Mouse (Mus musculus): ENCODE measurements around the gene Adgrv1.

Gene Adgrv1

DNA sequence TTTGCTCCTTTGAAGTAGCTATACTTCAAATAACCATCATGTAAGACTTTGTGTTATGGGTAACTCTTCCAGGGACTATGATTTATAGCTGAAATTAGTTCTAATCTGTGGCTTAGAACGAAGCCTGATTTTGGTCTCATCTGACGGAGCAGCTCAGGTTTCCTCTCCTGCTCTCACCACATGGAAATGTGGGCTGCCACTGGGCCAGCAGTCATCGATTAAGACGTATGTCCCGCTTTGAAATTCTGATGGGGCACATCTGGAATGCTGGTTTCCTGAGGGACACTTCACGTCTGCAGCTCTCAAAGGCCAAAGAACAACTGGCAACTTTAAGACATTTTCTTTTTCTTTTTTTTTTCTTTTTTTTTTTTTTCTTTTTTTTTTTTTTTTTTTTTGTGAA, 207.8 kb downstream of the Adgrv1 start:
- no peak for DNase-seq (ENCODE audit: low read depth, low spot score)

DNA sequence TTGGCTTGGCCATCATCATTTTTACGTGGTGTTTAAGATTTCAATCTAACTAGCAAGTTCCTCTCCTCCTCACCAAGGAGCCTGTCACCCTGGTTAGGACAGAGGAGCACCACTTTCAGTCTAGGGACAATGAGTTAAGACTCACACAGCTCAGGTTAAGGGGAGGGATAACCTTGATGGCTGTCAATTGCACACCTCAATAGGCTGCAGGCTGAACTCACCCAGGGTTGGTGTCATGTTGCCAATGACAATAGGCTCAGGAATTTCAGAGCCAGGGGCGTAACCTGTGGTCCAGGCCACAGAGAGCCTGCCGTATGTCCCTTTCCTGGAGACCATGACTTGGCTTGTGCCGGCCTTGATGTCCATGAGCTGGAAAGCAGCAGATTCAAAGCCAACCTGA, 209.0 kb downstream of the Adgrv1 start:
- DNase-seq (ENCODE audit: low read depth, low spot score), result no peak

DNA sequence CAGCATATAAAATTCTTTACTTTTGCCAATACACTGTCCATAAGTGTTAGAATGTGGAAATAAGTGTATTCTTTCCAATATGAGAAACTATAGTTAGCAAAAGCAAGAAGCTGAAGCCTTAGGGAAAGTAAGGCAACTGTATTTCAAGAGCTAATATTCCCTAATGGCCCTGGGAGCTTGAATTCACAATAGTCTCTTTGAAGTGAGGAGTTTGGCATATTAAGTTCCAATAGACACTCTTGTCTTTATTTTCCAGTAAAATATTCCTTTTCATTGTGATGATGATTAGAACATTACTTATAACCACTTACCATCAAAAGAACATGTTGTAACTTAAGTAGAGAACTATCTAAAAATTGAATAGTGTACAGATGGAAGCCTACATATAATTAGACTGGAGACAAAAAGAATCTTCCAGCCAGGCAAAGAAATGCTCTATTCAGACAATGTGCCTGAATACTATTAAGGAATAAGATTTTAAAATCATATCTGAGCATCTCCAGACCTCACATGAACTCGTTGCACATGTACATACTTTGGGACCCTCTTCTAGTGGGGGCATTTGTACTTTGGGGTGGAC, 225.0 kb downstream of the Adgrv1 start:
- DNase-seq (ENCODE audit: low read depth, low spot score), result no peak

DNA sequence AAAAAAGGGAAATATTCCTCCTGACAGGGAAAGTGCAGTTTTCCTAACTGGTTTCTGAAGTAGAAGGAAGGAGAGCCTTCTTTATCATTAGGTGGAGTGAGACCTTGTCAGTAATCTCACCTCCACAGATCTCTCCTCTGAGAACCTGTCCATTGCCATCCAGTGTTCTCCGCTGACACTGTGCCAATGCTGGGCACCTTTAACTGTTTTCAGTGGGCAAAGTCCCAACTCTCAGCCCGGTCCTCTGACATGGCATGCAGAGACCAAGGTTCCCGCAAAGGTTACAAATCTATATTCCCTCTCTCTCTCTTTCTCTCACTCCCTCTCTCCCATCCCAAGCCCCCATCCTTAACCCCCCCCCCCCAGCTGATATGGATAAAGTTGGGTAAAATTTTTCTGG, 230.1 kb downstream of the Adgrv1 start:
- no peak for DNase-seq (ENCODE audit: low read depth, low spot score)

DNA sequence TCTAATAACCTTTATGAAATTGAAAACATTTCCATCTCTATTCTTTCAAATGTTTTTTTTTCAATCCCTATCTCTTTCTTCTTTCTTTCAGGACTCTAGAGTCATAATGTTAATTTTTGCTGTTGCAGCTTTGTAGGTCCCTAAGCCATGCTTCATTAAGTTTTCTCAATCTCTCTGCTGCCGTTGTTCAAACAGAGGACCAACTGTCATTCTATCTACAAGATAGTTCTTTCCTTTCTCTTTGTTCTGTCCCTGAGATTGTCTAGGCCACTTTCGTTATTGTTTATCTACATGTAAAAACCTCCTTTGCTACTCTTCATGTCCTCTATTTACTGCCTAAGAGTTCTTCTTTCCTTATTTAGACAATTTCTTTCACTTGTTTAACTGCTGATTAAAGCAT, 230.8 kb downstream of the Adgrv1 start:
- no peak for DNase-seq (ENCODE audit: low read depth, low spot score)

DNA sequence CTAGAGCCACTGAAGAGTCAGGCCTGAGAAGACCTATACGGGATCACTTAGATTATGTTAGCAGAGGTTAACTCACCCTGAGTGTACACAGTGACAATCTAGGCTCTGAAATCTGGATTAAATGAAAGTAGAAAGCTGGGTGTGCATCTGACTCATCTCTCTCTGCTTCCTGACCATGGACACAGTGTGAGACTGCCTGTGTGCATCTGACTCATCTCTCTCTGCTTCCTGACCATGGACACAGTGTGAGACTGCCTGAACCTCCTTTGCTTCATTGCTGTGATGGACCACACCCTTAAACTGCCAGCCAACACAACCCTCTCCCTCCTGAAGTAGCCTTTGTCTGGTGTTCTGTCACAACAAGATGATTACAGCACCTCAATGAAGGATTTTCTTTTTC, 231.2 kb downstream of the Adgrv1 start:
- DNase-seq (ENCODE audit: low read depth, low spot score), result no peak

DNA sequence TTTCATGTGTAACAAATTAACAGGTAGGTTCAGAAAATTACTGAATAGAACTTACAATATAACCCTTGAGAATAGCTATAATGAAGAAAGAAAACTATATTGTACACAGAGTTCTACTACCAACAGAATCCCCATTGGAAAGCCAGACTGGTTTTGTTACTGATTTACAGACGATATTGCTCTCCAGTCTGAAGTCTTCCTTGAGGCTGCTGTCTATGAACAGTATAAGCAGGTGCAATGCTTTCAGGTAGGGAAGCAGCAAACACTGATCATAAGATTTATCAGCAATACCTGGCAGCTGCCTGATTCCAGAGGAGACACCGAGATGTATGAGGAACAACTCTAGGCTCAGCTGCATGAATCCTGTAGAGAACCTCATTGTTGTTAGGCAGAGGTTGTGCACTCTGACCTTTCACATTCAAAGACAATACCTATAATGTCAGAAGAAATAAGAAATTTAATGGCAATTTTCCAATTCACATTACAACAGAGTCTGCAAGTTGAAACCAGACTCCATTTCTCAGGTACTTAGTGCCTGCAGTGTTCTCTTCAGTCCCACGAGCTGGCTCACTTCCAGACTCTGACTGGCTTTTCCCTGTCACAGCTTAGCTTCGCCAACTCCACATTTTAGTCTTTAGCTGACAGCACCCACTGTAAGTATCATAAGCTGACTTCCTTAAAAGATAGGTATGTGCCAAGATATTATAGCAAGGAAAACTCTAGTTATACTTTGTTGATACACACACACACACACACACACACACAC, 247.2 kb downstream of the Adgrv1 start:
- DNase-seq (ENCODE audit: low read depth, low spot score), result no peak

DNA sequence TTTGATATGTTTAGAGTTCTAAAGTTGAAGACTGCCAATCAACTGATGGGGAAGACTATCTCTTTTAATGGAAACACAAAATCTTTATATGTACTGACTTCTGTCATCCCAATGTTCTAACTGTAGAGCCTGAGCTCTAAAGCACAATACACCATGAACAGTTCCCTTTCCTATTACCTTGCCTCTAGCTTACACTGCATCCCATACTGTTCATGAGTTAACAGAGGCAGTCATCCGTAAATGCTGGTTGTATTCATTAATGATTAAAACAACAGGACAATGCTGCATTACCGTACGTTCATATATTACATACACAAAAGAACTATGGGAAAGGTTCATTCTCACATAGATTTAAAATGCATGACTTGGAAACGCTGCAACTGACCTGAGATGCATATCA, 251.1 kb downstream of the Adgrv1 start:
- DNase-seq (ENCODE audit: low read depth, low spot score), result no peak

DNA sequence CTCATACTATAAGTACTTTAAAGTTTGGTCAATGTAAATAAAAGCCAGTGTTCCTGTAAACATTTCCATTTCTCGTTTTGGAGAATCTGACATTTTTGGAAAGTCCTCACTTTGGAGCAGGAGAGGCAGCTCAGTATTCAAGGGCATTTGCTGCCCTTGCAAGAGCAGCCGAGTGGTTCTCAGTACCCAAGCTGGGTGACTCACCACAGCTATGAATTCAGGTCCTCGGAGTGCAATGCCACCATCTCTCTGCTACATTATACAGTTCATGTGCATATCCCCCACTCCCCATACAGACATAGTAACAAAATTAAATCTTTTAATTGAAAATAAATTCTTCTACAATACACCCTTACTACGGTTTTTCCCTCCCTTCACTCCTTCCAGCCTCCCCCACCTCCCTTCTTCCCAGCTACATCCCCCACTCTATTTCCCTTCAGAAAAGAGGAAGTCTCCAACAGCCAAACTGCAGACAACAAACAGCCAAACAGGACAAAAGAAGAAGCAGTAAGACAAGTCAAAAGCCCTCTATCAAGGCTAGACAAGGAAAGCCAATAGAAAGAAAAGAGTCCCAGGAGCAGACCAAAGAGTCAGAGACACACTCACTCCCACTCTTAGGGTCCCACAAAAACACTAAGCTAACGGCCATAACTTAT, 262.0 kb downstream of the Adgrv1 start:
- no peak for DNase-seq (ENCODE audit: low read depth, low spot score)

DNA sequence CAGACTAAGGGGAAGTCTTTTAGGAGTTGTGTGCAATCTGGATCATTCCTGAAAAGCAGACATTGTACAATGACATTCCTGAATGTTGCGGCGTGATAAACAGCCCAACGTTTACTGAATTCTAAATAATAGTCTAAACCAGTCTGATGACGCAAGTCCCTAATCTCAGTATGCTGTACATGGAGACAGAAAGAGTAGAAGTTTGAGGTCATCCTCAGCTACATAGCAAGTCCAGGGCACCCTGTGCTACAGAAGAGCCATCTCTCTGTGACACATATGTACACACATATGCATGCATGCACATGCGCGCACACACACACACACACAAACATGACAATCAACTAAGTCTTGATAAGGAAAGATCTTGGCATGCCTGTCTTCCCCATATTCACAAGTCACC, 262.8 kb downstream of the Adgrv1 start:
- no peak for DNase-seq (ENCODE audit: low read depth, low spot score)

DNA sequence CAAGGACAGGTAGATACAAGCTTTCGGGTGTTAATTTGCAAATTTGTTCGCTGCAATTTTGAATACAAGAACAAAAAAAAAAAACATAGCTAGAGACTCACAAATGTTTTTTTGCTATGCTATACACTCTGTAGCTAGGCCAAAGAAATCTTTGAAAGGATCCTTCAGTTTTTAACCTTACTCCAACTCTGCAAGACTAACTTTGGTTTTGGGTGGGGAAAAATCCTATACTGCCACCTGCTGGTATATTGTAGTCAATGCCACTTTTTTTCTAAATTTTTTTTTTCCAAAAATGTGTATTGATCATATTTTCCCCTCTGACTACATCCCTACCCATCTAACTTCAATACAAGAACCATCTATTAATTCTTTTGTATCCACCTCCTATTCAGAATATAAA, 263.4 kb downstream of the Adgrv1 start:
- DNase-seq (ENCODE audit: low read depth, low spot score), result no peak

DNA sequence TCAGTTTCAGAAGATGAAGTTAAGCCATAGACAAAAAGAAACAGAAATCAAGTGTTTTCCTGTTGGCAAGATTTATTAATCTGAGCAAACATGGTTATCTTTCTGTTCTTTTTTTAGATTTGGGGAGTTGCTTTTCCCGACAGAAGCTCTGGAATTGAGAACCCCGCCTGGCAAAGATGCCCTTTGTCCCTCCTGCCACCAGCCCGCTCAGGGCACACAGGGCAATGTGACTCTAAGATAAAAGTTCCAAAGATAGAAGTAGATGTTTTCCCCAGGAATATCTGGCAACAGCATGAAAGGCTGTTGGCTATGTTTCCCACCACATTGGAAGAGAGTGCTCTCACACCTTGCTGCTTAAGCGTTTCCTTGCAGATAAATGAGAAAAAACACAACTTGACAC, 264.0 kb downstream of the Adgrv1 start:
- DNase-seq (ENCODE audit: low read depth, low spot score), result no peak

DNA sequence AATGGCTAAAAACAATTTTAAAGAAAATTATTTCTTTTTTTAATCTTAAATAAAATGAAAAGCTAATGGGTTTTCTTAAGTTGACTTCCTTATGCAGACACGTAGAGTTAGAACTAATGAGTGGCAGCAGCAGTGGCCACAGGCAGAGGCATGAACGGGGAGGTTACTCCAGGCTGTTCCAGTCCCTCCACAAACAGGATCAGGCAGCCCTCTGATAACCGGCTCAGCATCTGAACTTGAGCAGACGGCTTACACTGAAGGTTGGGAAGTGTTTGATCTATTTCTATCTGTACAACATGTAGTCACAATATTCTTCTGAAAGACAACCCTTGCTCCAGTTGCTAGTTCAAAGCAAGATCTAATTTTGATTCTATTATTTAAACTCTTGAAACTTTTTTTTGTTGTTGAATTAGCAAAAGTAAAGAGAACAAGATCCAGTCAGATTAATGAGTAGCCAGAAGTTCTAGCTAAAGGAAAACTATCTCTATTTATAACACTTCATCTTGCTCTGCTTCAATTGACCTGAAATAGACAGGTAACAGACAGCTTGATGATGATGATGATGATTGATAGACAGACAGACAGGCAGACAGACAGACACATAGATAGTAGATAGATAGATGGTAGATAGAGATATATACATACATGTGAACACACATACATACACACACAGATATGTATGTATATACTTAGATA, 265.1 kb downstream of the Adgrv1 start:
- DNase-seq (ENCODE audit: low read depth, low spot score), result no peak

DNA sequence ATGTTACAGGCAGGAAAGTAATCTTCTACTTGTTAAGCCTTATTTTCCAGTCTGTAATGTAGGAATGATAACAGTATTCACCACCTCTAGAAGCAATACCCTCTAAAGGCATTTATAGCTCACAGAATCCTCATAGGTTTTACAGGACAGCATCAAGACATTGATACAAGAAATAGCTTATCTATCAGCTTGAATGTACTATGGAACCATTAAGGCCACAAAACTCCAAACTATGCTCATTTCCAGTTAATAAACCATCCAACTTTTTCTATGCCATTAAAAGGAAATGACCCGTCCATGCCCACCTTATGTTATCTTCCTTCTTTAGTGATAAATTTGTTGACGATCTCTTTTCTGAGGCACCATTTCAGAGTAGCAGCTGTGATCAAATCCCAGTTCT, 272.6 kb downstream of the Adgrv1 start:
- no peak for DNase-seq (ENCODE audit: low read depth, low spot score)

DNA sequence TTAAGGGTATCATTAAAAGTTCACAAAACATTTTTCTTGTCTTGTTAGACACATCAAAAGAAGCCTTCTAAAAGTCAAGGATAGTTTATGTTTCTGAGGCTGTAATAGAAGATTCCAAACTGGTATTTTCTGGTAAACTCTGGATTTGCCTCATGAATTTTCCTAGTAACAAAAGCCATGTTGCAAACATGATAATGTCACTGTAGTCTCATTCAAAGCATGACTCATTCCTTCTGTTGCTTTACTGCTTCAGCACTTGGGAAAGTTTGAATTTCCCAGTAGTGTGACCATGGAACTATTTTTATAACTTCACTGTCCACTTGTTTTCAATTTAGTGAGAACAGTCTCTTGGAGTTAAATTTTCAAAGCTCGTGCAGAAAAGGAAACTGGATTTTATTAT, 274.2 kb downstream of the Adgrv1 start:
- DNase-seq (ENCODE audit: low read depth, low spot score), result no peak

DNA sequence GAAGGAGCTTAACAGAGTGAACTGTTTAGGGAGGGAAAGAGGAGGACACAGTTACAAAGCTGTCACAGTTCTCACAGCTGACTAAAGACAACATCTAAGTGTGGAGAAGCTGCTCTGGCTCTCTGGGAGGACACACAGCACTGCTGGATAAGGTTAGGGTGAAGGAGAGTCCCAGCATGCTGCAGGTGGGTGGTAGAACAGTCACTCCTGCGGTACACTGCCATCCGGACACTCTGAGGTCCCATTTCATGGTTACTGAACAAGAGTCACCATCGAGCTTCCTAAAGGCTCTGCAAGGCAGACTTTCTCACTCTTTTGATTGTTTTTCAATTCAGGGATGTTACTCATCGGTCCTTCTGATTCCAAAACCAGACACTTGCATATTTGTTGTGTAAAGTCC, 274.6 kb downstream of the Adgrv1 start:
- DNase-seq (ENCODE audit: low read depth, low spot score), result no peak

DNA sequence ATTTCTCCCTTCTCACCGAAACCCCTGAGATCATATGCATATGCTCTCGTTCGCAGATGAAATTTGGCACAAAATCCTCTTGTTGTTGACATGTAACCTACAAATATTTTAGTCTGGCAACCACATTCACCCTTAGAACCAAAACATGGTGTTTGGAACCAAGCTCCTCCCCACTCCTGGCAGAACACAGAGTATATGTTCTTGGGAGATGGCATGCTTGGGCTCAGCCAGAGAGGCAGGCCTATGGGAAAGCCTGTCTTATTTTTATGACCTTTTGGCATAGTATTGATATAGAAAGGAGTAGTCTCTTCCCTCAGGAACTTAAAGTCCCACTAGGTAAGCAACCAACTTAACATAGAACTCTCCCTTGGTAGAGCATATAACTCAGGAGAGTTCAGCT, 275.7 kb downstream of the Adgrv1 start:
- DNase-seq (ENCODE audit: low read depth, low spot score), result no peak

DNA sequence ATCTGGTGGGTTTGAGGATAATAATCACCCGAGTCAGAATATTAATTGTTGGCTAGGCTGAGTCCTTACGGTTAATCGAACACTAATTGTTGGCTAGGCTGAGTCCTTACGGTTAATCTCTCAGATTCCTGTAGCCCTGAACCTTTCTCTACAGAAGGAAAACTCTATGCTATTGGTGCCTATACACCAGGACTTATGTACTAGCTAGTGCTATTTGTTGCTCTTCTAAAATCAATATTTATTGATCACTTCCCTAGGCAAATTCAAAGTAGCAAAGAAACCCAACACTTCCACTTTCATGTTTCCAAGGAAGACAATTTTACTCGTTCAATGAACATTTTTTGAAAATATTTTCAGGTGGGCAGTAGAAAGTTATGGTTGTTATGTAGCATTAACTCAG, 278.4 kb downstream of the Adgrv1 start:
- DNase-seq (ENCODE audit: low read depth, low spot score), result no peak

DNA sequence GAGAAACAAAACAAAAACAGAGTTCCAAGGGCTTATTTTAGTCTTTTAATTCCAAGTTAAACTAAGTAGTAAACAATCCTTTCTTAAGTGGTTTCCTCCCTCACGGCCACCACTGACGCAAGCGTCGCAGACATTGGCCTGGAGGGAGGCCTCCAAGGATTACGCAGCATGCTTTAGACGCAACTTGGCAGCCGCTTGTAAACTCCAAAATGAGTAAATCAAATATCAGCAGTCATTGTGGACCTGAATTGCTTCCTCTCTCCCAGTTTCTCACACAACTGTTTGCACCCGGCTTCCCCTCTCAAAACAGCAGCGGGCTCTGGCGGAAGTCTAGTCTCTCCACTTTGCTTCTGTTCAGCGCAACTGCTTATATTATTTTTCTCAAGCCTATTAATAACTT, 280.7 kb downstream of the Adgrv1 start:
- DNase-seq (ENCODE audit: low read depth, low spot score), result no peak

DNA sequence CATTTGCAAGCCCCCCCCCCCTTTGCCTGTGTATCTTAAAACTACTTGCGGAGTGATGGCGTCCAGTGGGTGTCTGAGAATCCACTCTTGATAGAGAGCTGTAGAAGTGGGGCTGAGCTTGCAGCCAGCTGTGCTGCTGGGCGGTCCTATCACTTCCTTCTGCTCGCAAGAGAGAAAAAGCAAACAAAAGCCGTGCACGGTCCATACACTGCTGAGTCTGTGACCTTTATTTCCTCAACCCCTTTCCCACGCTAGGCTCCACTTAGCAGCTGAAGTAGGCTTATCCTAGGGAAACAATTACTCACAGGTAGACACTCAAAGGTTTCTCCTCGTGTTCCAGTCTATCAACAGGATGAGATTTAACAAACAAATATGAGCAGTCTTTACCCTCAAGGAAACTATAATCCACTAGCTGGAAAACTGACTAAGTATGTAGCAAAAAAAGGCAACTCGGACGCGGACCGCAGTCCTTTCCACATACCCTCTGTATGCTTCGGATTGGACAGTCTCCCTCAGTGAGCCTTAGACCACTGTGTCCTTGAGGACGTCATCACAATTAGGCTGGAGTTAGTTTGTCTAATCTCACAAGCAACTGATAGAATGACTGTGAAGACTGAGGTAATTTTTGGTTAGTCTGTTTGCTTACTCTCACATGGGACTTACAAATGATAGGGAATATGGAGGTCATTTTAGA, 281.3 kb downstream of the Adgrv1 start:
- DNase-seq (ENCODE audit: low read depth, low spot score), result no peak

DNA sequence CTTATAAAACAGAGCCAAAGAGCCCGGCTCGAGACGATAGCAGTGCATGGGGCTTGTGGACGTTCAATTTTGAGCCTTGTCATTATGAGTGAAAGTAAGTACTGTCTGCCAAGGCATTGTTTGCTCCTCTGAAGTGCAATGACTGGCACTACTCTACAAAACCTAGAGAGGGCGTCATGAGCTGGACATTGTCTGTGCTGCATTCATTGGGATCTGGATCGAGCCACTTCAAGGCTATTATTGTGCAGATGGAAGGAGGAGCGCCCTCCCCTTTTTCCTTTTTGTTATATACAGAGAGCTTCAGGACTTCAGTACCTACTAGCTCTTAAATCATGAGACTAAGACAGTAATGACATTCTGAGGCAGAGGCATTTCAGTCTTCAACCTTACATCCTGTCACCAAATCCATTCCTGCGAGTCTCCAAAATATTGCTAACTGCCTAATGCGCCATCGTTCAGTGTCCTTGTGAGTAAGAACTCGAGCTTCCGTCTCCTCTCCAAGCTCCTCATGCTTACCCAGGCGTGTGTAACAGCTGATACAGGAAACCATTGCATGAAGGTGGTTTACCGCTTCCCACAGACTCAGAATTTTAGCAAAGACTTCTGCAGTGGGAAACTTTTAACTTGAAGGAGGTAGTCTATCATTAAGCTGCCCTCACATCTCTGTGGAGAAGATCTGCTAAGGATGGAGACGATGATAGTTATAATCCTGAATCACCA, 285.5 kb downstream of the Adgrv1 start:
- DNase-seq (ENCODE audit: low read depth, low spot score), result no peak

Measured in c-Kit-negative CD71-positive TER-119-positive erythroid progenitor cells, embryonic 14.5 days (primary cell).